Mouse (Mus musculus) MEL (cell line): ENCODE data around the gene Ifna11.
"Not testable (repeated sequence)": the region's sequence is repeated elsewhere in the genome, so short reads cannot be mapped to it uniquely, and the experiment has no call there.

Experiments used
- CHD1 ChIP-seq: IDR thresholded peaks from 2 replicates; pipeline ENCODE4 v1.6.1; 2012; ENCODE audit warnings: low read depth, mild to moderate bottlenecking, inconsistent platforms, low read length, improper control_type of control experiment
- CTCF ChIP-seq, 3 experiments: IDR thresholded peaks in 2 of 3; conservative IDR thresholded peaks in 1 of 3; 2 replicates each; pipeline ENCODE4 v1.5.1; 2011 to 2012; ENCODE audit warnings: low read length in 3 of 3, low read depth in 2 of 3, mild to moderate bottlenecking in 2 of 3, improper control_type of control experiment in 1 of 3, inconsistent platforms in 1 of 3, mixed read lengths in 1 of 3, moderate library complexity in 1 of 3; ENCODE audit not compliant: control insufficient read depth in 1 of 3, insufficient read depth in 1 of 3, poor library complexity in 1 of 3, severe bottlenecking in 1 of 3
- GATA1 ChIP-seq: IDR thresholded peaks from 2 replicates; pipeline ENCODE4 v1.6.1; 2011; ENCODE audit warnings: low read depth, low read length, improper control_type of control experiment
- JUND ChIP-seq: IDR thresholded peaks from 2 replicates; pipeline ENCODE4 v1.6.1; 2011; ENCODE audit warnings: low read depth, mild to moderate bottlenecking, improper control_type of control experiment, low read length
- RCOR1 ChIP-seq: IDR thresholded peaks from 2 replicates; pipeline ENCODE4 v1.6.1; 2012; ENCODE audit warnings: low read depth, mild to moderate bottlenecking, inconsistent platforms, low read length, improper control_type of control experiment
- ZC3H11A ChIP-seq: IDR thresholded peaks from 2 replicates; pipeline ENCODE4 v1.6.1; 2012; ENCODE audit warnings: low read depth, mild to moderate bottlenecking, inconsistent platforms, low read length, improper control_type of control experiment

- not testable (repeated sequence) for TF ChIP-seq ZC3H11A; RCOR1; CTCF (IDR thresholded peaks at IDR 0.05 in 2 of 3, conservative IDR thresholded peaks at IDR 0.05 in 1 of 3; ENCODE audit: control insufficient read depth in 1 of 3, insufficient read depth in 1 of 3, low read depth in 2 of 3, low read length in 3 of 3, poor library complexity in 1 of 3, severe bottlenecking in 1 of 3); JUND; CHD1; GATA1
These were observed 28.5 kb upstream of the Ifna11 start, which contains the start of gene Gm13278 for GRCm38 (mm10) chr4:88791250-88791649.
